Mouse (Mus musculus): Measurements from ENCODE around the gene Cry2.

GRCm38 (mm10) chr2:92384101-92384500, 49.7 kb downstream of the Cry2 start:
- TF ChIP-seq CTCF (IDR thresholded peaks at IDR 0.05; ENCODE audit: extremely low read depth, insufficient read depth, insufficient read length, insufficient replicate concordance) (no peak), POLR2A (IDR thresholded peaks at IDR 0.05; ENCODE audit: low read depth, low read length) (no peak)

Measured in spleen, adult 2 months (tissue).